9 mouse cellular contexts compared by ENCODE assay signal in the genomic region with DNA sequence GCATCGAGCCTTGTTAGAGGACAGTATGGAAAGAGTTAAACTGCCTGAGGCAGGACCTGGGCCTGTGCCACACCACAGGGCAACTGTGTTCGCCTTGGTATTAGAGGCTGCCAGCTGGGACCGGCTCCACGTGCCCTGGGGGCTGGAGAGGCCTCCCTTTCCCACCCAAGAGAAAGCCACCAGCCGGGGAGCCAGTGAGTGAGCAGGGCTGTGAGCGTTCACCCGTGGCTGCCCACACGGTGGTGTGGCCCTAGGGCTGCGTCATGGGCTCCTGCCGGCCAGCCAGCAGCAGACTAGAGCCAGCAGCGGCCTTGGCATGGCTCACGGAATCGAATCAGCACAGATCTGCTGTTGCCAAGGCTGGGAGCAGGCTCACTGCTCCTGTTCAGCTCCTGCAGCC. TPM values are rescaled to one million over a fixed set of nuclear protein-coding genes. Genes with fewer than 3 reads are reported as not detected.
DNase-seq lines count a peak whose midpoint lies in the region; ATAC-seq and TF ChIP-seq lines count a peak whose summit lies in the region.
"Had no signal": no experiment of that assay in that cellular context is flagged by ENCODE, and none has a peak within 500 bp of the region (broad histone marks: within the 10 kb centered on the region; RNA-seq: fewer than 3 reads in every experiment).

No protein-coding gene starts in this region.

- TF ChIP-seq EP300 in heart, postnatal 0 days (IDR thresholded peaks at IDR 0.05; ENCODE audit: low read depth), result no peak

- no peak for TF ChIP-seq CTCF in heart, postnatal 0 days (IDR thresholded peaks at IDR 0.05; ENCODE audit: low read depth)

- H3K9me3 ChIP-seq in kidney, embryonic 16.5 days (ENCODE audit: low read length), result no peaks in the 10 kb centered on the region
- H3K9me3 ChIP-seq in heart, postnatal 0 days (replicated peaks; ENCODE audit: control insufficient read depth, low read length), result no peaks in the 10 kb centered on the region
- no peaks in the 10 kb centered on the region for H3K9me3 ChIP-seq in midbrain, embryonic 15.5 days
- H3K9me3 ChIP-seq in intestine, embryonic 15.5 days, result no peaks in the 10 kb centered on the region
- H3K9me3 ChIP-seq: neural tube, embryonic 12.5 days had no signal

- H3K9ac ChIP-seq in kidney, embryonic 16.5 days (replicated peaks; ENCODE audit: low read length), result no peak overlapping the region
- no peak overlapping the region for H3K9ac ChIP-seq in heart, postnatal 0 days (replicated peaks; ENCODE audit: low read depth, low read length)
- no peak overlapping the region for H3K9ac ChIP-seq in midbrain, embryonic 15.5 days
- no peak overlapping the region; the same call in 1 of the 2 replicates for H3K9ac ChIP-seq in intestine, embryonic 15.5 days
- H3K9ac ChIP-seq: neural tube, embryonic 12.5 days had no signal

- no peaks in the 10 kb centered on the region for H3K27me3 ChIP-seq in kidney, embryonic 16.5 days (ENCODE audit: insufficient read depth, low read length)
- no peaks in the 10 kb centered on the region for H3K27me3 ChIP-seq in heart, postnatal 0 days (ENCODE audit: control insufficient read depth, insufficient read depth, low read length)
- no peaks in the 10 kb centered on the region; the same call in 1 of the 2 replicates for H3K27me3 ChIP-seq in midbrain, embryonic 15.5 days (replicated peaks)
- no peaks in the 10 kb centered on the region for H3K27me3 ChIP-seq in intestine, embryonic 15.5 days (replicated peaks)
- H3K27me3 ChIP-seq: neural tube, embryonic 12.5 days had no signal

- H3K36me3 ChIP-seq in kidney, embryonic 16.5 days (ENCODE audit: insufficient read depth, low read length), result no peaks in the 10 kb centered on the region
- H3K36me3 ChIP-seq in heart, postnatal 0 days (replicated peaks; ENCODE audit: control insufficient read depth, insufficient read depth, low read length), result no peaks in the 10 kb centered on the region
- no peaks in the 10 kb centered on the region for H3K36me3 ChIP-seq in midbrain, embryonic 15.5 days (replicated peaks)
- H3K36me3 ChIP-seq in intestine, embryonic 15.5 days, result no peaks in the 10 kb centered on the region
- H3K36me3 ChIP-seq: neural tube, embryonic 12.5 days had no signal

- peak; percentile 11; the same call in 1 of the 2 replicates for ATAC-seq in kidney, embryonic 16.5 days (ENCODE audit: low FRiP score, low TSS enrichment)
- ATAC-seq in common myeloid progenitor, adult 5-6 weeks (replicated peaks; ENCODE audit: low read depth, poor library complexity, severe bottlenecking), result peak; percentile 26; the same call in 1 of the 2 replicates
- peak; percentile 21; the same call in 1 of the 2 replicates for ATAC-seq in heart, postnatal 0 days (ENCODE audit: insufficient read depth, low read depth)
- ATAC-seq in midbrain, embryonic 15.5 days (replicated peaks), result peak; percentile 46
- no peak for ATAC-seq in intestine, embryonic 15.5 days

- WGBS in kidney, embryonic 16.5 days, result 56% methylated on average over 13 of the region's 13 CpGs
- 77% methylated on average over 13 of the region's 13 CpGs for WGBS in heart, postnatal 0 days
- WGBS in midbrain, embryonic 15.5 days, result 58% methylated on average over 13 of the region's 13 CpGs
- WGBS in intestine, embryonic 15.5 days, result 79% methylated on average over 13 of the region's 13 CpGs

- DNase-seq in kidney, adult 9 months, result no peak
- peak; percentile 62 to 68 for DNase-seq in adrenal gland, adult 18-20 months (ENCODE audit: low spot score in 2 of 2)
- no peak for DNase-seq in heart, postnatal 0 days (ENCODE audit: low spot score)
- no peak for DNase-seq in lung, postnatal 25 days (ENCODE audit: low spot score)

- H3K27ac ChIP-seq in kidney, embryonic 16.5 days (ENCODE audit: low read length), result no peak overlapping the region
- no peak overlapping the region for H3K27ac ChIP-seq in heart, postnatal 0 days (ENCODE audit: low read depth)
- H3K27ac ChIP-seq in midbrain, embryonic 15.5 days, result peak overlapping the region; percentile 34; the same call in 1 of the 2 replicates
- no peak overlapping the region for H3K27ac ChIP-seq in intestine, embryonic 15.5 days
- H3K27ac ChIP-seq: neural tube, embryonic 12.5 days had no signal

- H3K4me1 ChIP-seq in kidney, embryonic 16.5 days (ENCODE audit: insufficient read depth, low read length), result peaks cover 66% of the 10 kb centered on the region
- peaks cover 12% of the 10 kb centered on the region for H3K4me1 ChIP-seq in heart, postnatal 0 days (ENCODE audit: control insufficient read depth, insufficient read depth)
- peaks cover 35% of the 10 kb centered on the region for H3K4me1 ChIP-seq in midbrain, embryonic 15.5 days
- peaks cover 52% of the 10 kb centered on the region for H3K4me1 ChIP-seq in intestine, embryonic 15.5 days (replicated peaks)

- no peak overlapping the region for H3K4me2 ChIP-seq in kidney, embryonic 16.5 days (replicated peaks; ENCODE audit: low read depth, low read length)
- no peak overlapping the region for H3K4me2 ChIP-seq in heart, postnatal 0 days (ENCODE audit: low read depth, low read length)
- no peak overlapping the region for H3K4me2 ChIP-seq in midbrain, embryonic 15.5 days
- no peak overlapping the region for H3K4me2 ChIP-seq in intestine, embryonic 15.5 days (replicated peaks)
- H3K4me2 ChIP-seq: neural tube, embryonic 12.5 days had no signal

- no peak overlapping the region for H3K4me3 ChIP-seq in kidney, embryonic 16.5 days (ENCODE audit: low read length)
- no peak overlapping the region for H3K4me3 ChIP-seq in heart, postnatal 0 days (ENCODE audit: low read depth, low read length)
- no peak overlapping the region for H3K4me3 ChIP-seq in midbrain, embryonic 15.5 days
- H3K4me3 ChIP-seq in intestine, embryonic 15.5 days (replicated peaks), result no peak overlapping the region
- H3K4me3 ChIP-seq: neural tube, embryonic 12.5 days had no signal

RNA-seq across cellular contexts. Expression of a gene that starts 42.2 kb away (rescaled TPM):
- 6.7 and 7.9 TPM in 2 replicates for polyA plus RNA-seq in kidney, embryonic 16.5 days (2015; fragmentation: Nextera tagmentation; extraction: Ambion mirVana)
- 10 to 100 TPM; 23.9 to 24.1 TPM for total RNA-seq in adrenal gland, adult 18-20 months (2021)
- total RNA-seq in common myeloid progenitor, adult 5-6 weeks (2017), result 30.5 and 46.6 TPM in 2 replicates
- 18.7 and 30.8 TPM in 2 replicates for total RNA-seq in heart, postnatal 0 days (2014; rRNA removed; ENCODE audit: low replicate concordance)
- 4.1 and 5.4 TPM in 2 replicates for polyA plus RNA-seq in heart, postnatal 0 days (2015; fragmentation: Nextera tagmentation; extraction: Ambion mirVana)
- 21.2 and 23.4 TPM in 2 replicates for polyA plus RNA-seq in midbrain, embryonic 15.5 days (2015; fragmentation: Nextera tagmentation; extraction: Ambion mirVana)
- polyA plus RNA-seq in intestine, embryonic 15.5 days (2015; fragmentation: Nextera tagmentation; extraction: Ambion mirVana), result 7.9 and 9.6 TPM in 2 replicates

Comparison
In these comparisons a context has a peak if more than half of its experiments do, and no peak if none do; other contexts are left out.
1. DNase-seq: peak in adrenal gland, adult 18-20 months (2 of 2); none in kidney, adult 9 months (single experiment), heart, postnatal 0 days (single experiment) and lung, postnatal 25 days (single experiment).